Mouse (Mus musculus): ENCODE results near the gene Nectin2.

DNA sequence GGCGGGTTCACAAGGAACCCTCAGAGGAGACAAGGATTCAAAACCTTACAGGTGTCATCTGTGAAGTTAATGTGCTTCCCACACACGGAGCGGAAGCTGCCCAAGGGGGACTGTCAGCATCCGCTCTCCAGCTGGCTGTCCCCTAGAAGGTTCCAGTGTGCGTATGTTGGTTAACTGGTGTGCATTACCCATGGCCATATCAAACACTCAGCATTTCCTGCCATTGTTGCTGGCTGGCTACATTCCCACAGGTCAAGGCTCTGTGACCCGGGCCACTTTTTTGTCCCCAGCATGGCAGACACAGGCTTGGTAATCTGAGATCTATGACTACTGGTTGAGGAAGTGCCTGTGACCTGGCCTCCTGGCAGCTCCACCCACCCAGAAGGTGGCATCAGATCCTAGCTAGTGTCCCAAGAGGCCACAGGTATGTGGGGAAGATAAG, 27.5 kb downstream of the Nectin2 start:
- TF ChIP-seq CTCF (IDR thresholded peaks at IDR 0.05; ENCODE audit: low read depth) (no peak), EP300 (optimal IDR thresholded peaks at IDR 0.05) (no peak)
